Mouse (Mus musculus) retina, postnatal 7 days (tissue): ENCODE measurements around the gene Gm3460.
"Not testable (repeated sequence)": the region's sequence is repeated elsewhere in the genome, so short reads cannot be mapped to it uniquely, and the experiment has no call there.

Experiments used
- DNase-seq: peaks from one replicate; pipeline ENCODE4 v3.0.0-alpha.2; 2012; ENCODE audit warnings: low read depth, low spot score

Gm3460 gene

GRCm38 (mm10) chr14:6622318-6622717, at the start of gene Gm3460:
Gene Gm3460, minus strand, starts transcription at chr14:6622418.
- not testable (repeated sequence) for DNase-seq

GRCm38 (mm10) chr14:6606436-6606835, 15.8 kb downstream of the Gm3460 start:
- DNase-seq, result not testable (repeated sequence)

GRCm38 (mm10) chr14:6605004-6605403, 17.2 kb downstream of the Gm3460 start:
- peak; percentile 27 for DNase-seq

- not testable (repeated sequence) for DNase-seq
Observed at GRCm38 (mm10) chr14:6604551-6604950, 17.7 kb downstream of the Gm3460 start.

GRCm38 (mm10) chr14:6590513-6590912, 31.7 kb downstream of the Gm3460 start, which contains the start of gene Gm3629:
Gene Gm3629, minus strand, starts transcription at chr14:6590613.
- not testable (repeated sequence) for DNase-seq
